Mouse (Mus musculus) heart, adult 9 months (tissue): ENCODE data around the gene Kcnk12.
A peak's percentile ranks its signal among the peaks of the same experiment; 100 is the strongest.

ENCODE experiments used
- DNase-seq, 2 experiments: peaks; one replicate each; pipeline ENCODE4 v3.0.0; 2022; ENCODE audit warnings: low spot score in 2 of 2

The Kcnk12 gene

DNA sequence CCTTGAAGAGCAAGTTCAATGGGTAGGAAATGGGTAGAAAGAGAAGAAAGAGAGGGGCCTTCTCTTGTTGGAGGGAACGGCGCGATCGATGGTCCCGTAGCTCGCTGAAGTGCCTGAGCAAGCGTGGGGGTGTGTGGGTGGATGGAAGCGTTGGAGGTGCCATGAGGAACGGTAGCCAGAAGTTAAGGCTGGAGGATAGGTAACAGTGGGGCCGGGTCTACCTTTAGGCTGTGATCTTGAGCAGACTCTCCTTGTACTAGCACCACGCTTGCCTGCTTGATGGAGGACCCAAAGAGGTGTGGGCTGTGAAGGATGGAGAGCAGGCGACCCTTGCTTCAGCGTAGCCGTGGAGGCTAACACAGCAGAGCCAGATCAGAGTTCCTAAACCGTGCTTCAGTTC, 12.1 kb downstream of the Kcnk12 start:
- no peak for DNase-seq

DNA sequence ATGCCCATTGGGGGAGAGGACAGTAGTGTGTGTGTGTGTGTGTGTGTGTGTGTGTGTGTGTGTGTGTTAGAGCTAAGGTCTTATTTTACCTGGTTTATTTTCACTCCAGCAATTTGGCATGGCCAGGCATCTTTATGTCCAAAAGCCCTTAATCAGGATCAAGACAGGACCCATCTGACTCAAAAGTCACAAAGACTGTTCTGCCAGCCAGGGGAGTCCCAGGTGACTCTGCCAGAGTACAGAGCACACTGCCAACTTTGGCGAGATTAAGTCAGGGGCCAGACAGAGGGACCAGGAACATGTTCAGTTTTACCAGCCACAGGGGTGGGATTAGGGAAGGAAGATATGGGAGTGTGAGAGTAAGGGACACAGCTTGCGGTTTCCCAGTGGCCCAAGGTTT, 12.9 kb downstream of the Kcnk12 start:
- DNase-seq = no peak

- DNase-seq = no peak
Measured at GRCm38 (mm10) chr17:87784141-87784831, 13.5 kb downstream of the Kcnk12 start.

DNA sequence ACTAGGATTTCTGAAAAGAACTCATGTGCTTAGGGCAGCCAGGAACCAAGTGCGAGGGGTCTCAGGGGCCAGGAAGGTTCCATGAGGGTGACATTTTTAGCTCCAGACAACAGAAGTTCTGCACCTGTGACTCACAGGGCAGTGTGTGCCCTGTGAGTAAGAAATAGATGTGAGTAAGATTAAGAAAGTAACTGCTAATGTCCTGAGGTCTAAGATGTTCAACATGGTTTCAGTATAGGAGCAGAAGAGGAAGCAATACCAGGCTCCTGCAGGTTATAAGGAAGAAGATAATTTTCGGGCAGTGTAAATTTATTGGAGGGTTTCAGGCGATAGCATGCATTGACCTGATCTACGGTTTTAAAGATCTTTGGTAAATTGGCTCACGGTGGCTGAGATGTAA, 16.6 kb downstream of the Kcnk12 start:
- DNase-seq = no peak

DNA sequence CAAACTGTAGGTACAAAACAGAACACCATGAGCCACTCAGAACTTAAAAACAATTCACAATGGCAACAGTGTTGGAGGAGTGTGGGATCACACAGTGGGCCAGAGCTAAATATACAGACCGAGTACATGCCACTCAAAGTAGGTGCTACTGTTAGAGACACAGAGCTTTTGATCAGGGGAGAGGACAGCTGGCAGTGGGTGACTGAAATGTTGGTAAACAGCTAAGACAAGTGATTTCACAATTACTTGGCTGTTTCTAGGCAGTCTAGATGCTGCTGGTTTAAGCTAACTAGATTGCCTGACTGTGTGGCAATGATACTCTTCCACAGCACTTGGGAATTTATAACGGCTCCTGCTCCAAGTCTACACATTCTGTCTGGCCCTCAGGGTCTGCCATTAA, 17.6 kb downstream of the Kcnk12 start:
- DNase-seq = no peak

DNA sequence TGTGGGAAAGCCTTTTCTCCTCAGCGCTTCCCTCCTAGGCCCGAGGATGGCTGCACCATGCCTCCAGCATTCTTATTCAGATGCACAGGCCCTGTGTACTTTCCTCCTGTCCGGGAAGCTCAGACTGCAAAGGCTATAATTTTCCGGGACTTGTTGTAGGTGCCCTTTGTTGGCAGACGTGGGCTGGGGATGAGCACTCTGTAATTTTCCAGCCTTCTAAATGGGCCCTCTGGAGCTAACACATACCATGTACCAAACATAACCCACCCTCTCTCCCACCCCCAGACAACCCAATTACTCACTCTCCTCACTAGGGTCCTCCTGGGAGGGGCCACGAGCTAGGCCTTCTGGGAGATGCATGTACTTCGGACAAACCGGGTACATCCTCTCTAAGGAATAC, 22.8 kb downstream of the Kcnk12 start:
- DNase-seq = no peak

DNA sequence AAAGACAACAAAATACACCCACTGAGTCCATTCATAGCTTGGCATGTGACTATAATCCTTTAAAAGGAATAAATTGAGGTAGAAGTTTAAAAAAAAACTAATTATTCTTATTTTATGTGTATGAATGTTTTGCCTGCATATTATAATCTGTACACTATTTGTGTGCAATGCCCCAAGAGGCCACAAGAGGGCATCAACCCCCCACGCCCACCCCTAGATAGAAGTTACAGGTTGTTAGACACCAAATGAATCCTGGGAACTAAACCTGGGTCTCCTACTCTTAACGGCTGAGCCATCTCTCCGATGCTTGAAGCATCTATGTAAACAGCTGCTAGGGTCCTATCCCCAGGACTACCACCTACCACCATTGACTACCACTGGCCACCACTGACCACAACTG, 24.6 kb downstream of the Kcnk12 start:
- no peak for DNase-seq

GRCm38 (mm10) chr17:87770766-87771165, 27.0 kb downstream of the Kcnk12 start:
- DNase-seq = peak in 1 of 2 experiments; percentile 6

DNA sequence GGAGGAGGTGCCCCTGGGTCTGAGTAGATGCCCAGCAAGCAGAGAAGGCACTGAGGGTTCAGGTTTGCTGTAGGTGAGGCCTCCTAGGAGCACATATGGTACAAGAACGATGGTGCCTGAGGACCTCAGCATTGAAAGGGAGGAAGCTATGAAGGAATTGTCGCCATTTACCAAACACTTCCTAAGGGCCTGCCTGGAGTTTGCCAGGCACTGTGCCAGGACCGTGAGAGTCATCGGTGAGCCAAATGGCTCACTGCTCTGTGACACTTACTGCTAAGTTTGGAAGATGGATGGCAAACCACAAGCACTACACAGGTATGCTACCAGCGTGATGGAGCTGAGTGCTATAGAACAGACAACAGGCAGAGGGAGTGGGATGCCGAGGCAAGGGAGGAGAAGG, 30.9 kb downstream of the Kcnk12 start:
- DNase-seq = no peak

DNA sequence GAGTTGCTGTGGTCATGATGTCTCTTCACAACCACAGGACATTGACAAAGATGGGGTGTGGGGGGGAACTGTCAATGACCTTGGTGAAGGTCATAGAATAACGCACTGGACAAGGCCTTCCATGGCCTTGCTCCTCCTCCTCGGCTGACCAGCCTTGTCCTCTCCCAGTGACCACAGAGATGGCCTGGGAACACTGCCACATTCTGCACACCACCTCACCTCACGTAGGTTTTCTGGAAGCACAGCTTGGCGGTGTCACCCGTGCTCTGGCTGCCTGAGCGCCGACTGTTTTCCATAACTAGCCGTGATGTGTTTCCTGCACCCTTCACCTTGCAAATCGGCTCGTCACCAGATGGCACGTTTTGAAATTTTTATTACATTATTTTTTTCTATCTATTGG, 32.8 kb downstream of the Kcnk12 start:
- DNase-seq = no peak

- DNase-seq = no peak
Measured at GRCm38 (mm10) chr17:87763146-87763545, 34.6 kb downstream of the Kcnk12 start.

DNA sequence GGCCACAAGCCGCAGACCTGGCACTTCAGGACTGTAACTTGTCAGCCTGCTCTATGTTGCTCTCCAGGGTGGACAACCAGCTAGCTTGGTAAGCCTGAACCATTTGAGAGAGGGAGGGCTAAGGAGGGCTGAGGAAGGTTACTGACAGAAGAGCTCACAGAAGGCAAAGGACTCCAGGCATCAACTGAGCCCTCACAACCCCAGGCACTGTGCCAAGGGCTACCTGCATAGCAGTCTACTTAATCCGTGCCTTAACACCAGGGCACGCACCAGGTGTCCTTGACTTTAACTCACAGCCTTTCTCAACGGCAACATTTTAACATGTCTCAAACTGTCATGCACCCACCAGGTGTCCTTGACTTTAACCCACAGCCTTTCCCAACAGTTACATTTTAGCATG, 37.5 kb downstream of the Kcnk12 start:
- no peak for DNase-seq

GRCm38 (mm10) chr17:87745926-87746888, 51.6 kb downstream of the Kcnk12 start:
- DNase-seq = no peak

DNA sequence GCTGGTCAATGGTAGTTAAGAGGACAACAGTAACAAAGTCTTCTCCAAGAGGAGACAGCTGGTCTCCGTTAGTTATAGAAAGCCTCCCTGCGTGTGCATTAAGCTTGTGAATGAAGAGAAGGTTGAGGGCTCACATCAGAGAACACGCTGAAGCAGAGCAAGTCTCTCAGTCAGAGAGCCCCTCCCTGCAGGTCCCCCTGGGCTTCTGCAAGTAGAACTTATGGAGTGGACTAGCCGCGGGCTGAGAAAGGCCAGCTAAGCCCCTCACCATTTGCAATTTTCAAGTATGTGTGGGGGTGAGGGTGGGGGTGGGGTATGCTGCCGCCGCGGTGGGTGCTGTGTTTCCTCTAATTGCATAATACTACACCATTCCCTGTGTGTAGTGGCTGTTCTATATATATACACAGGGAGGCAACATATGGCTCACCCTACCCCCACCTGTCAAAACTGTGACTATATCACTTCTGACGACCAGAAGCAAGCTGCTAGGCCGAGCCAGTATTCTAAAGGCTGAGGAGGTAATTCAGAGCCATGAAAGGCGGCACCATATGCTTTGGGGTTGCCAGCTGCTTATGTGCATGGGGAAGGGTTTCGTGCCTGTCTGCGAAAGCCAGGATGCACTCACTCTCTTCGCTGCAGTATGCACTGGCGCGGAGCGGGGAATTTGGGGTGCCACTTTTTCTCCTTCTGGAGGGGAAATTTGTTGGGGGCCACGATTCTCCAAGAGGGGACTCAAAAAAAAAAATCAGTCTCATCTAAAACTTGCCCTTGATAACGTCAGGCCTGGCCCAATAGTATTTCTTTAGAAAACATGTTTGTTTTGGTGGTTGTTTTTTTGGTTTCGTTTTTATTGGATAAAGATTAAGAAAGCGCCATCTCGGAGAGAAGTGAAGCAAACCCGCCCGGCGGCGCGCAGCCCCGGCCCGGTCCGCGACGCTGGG, 52.5 kb downstream of the Kcnk12 start:
- DNase-seq = no peak

DNA sequence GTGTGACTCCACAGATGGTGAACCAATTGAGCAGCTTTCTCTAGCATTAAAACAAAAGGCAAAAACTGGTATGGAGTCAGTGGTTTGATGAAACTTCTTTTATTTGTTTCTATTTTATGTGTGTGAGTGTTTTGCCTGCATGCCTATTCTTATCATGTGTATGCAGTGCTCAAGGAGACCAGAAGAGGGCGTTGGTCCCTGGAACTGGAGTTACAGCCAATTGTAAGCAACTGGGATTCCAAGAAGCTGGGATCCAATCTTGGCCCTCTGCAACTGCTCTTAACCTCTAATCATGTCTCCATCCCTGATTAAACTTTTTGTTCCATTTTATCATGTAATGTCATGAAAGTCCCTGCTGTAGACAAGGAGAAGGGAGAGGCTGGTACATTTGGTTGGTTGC, 58.0 kb downstream of the Kcnk12 start:
- no peak for DNase-seq

DNA sequence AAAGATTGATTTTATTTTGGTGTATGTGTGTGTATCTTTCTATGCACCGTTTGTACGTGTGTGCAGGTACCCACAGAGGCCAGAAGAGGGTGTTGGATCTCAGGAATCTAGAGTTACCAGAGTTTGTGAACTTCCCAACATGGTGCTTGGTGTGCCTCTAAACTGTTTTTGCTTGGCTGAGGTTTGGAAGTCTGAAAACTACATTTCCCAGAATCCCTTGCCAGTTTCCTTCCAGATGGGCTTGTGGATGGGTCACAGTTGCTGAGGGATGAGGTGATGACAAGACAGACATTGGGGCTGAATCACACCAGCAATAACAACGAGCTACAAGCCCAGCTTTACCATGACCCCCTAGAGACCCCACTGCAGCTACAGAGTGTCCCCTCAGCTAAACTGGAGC, 60.6 kb downstream of the Kcnk12 start:
- DNase-seq = no peak

DNA sequence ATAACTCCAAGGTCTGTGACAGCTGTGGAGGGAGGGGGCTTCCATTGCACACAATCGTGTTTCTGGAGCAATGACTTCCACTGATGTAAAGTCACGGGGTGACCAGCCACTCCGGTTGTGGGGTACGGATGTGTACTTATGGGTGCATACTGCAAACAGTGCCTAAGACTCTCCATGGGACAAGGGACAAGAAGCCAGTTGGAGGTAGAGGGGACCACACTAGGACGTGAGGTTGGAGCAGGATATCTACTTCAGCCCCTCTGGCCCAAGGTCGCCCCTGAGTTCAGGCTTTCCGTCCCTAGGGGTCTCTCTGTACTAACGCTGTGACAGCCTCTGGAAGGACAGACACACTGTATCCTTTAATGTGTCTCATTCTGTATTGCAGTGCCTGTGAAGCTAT, 63.3 kb downstream of the Kcnk12 start:
- no peak for DNase-seq

GRCm38 (mm10) chr17:87731962-87732361, 65.8 kb downstream of the Kcnk12 start:
- DNase-seq = no peak

DNA sequence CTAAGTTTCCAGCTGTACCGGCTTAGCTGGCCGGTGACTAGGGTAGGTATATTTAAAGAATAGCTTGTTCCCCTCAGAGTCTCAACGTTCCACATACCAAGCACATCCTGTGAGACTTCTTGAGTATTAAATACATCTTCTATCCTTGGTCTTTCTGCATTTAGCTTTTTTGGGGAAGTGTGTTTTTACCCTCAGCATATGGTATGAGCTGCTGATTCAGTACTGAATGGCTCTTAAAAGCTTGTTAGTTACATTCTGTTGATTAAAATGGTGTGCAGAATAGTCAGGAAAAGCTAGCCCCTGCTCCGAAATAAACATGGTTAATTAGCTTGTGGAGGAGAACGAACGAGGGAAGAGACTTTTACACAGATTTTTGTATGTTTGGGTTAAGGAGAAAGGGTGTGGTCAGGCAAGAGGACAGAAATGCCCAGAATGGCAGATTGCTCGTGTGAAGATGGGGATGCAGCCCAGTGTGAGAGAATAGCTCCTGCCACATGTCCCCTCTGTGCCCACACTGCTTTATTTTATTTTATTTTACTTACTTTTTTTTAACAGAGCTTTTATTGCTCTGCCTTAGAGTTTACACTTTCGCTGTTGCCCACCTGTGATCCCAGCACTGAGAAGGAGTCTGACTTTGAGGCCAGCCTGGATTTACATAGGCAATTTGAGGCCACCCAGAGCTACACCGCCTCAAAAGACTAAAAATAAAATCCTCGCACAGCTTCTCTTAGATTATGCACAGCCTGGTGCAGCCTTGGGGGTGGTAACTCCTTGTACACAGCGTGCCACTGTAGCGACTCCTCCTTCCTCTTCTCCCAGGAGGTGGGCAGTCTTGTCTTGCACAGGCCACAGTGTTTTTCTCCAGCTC, 71.1 kb downstream of the Kcnk12 start:
- no peak for DNase-seq

DNA sequence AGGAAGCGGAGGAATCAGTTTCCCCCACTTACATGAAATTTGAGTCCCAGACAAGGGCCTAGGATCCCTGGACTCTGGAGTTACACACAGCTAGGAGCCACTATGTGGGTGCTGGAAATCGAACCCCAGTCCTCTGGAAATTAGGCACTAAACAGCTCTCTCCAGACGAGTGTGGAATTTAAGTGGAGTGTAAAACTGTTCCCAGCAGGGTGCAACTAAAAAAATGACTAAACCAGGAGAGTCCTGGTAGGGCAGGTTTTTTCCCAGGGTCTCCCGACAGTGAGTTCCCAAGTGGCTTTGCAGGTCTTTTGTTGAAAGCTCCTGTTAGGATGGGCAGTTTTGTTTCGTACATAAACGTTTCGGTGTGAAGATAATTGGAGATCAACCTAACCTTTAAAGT, 73.1 kb downstream of the Kcnk12 start:
- no peak for DNase-seq

DNA sequence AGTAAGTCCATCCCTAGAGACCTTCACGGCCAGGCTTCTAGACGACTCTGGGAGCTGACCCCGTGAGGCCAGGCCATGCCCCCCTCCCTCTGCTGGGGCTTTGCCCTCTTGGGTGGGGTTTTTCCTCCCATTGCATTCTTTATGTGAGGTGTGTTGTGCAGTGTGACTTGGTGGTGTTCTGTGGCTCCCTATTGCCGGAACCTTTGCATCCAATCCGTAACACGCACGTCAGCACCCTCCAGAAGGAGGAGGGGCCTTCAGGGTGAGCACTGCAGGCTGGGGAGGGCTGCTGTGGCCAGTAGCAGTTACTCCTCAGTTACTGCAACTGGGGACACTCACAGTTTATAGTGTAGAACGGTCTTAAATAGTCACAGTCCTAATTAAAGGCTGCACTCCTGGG, 97.7 kb downstream of the Kcnk12 start:
- DNase-seq = no peak
